Mouse (Mus musculus) heart, embryonic 16.5 days (tissue): ENCODE data around the gene Tssk4. TPM values are rescaled to one million over a fixed set of nuclear protein-coding genes. Genes with fewer than 3 reads are reported as not detected.

ENCODE experiments used
- ATAC-seq: fragments of 200-750 bp; cut with Nextera tagmentation; replicated peaks from 2 replicates; pipeline ENCODE4 v1.8.0; 2017; ENCODE audit warnings: moderate number of reproducible peaks; ENCODE audit not compliant: insufficient read depth, low FRiP score; ENCODE audit errors: extremely low read depth
- H3K27ac ChIP-seq: fragments of 300-500 bp; sonication (generic); 2 replicates; pipeline ENCODE4 v1.5.1; 2014; ENCODE audit warnings: mild to moderate bottlenecking, low read length, control low read depth, moderate library complexity
- H3K27me3 ChIP-seq: fragments of 300-500 bp; sonication (generic); 2 replicates; pipeline ENCODE4 v1.6.1; 2014; ENCODE audit warnings: low read length, mixed read lengths; ENCODE audit not compliant: control insufficient read depth, insufficient read depth
- H3K36me3 ChIP-seq: fragments of 300-500 bp; sonication (generic); 2 replicates; pipeline ENCODE4 v1.6.1; 2014; ENCODE audit not compliant: control insufficient read depth, insufficient read depth
- H3K4me1 ChIP-seq: fragments of 300-500 bp; sonication (generic); 2 replicates; pipeline ENCODE4 v1.6.1; 2014; ENCODE audit warnings: low read length, mixed read lengths; ENCODE audit not compliant: control insufficient read depth, insufficient read depth
- H3K4me2 ChIP-seq: fragments of 300-500 bp; sonication (generic); 2 replicates; pipeline ENCODE4 v1.6.1; 2014; ENCODE audit warnings: low read depth, mild to moderate bottlenecking, control low read depth, low read length
- H3K4me3 ChIP-seq: fragments of 300-500 bp; sonication (generic); 2 replicates; pipeline ENCODE4 v1.5.1; 2014; ENCODE audit warnings: mild to moderate bottlenecking, control low read depth, low read length
- H3K9ac ChIP-seq: fragments of 300-500 bp; sonication (generic); 2 replicates; pipeline ENCODE4 v1.6.1; 2014; ENCODE audit warnings: low read length, control low read depth
- H3K9me3 ChIP-seq: fragments of 300-500 bp; sonication (generic); replicated peaks from 2 replicates; pipeline ENCODE4 v1.6.1; 2016; ENCODE audit warnings: low read length; ENCODE audit not compliant: control insufficient read depth
- WGBS: fragments of 180-500 bp; shearing (Covaris S2); extraction: QIAGEN DNeasy Blood & Tissue Kit; methylation state at CpG from one replicate; pipeline ENCODE4 v1.1.7; 2014; 5-methylcytosine and 5-hydroxymethylcytosine counted together
- polyA plus RNA-seq: library from polyadenylated mRNA; unstranded; fragments of >200 nt; fragmentation: Nextera tagmentation; extraction: Ambion mirVana; gene quantifications from 2 replicates; pipeline ENCODE4 v1.2.1, GENCODE M21; 2015

Gene Tssk4
- polyA plus RNA-seq, 1 experiment from 2014 or later, result 0.22 TPM

DNA sequence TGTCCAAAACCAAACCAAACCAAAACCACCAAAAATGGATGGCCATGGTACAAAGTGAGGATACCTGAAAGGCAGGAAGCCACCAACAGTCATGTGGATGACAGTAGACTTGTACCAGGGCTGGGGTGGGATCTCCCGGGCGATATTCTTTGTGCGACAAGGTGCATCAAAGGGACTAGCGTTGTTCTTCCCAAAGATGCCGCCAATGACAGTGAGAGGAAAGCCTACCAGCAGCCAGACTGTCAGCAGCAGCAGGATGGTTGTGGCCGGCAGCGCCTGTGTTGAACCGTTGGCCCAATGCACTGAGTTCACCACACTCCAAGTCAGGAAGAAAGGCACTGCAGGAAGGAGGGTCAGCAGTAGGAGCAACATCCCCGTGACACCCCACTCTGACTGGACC is 12.2 kb upstream of the Tssk4 start, which contains the start of gene Gm49378:
Gm49378 (minus strand) TSS at position 101 of the 400 bp plus-strand sequence.
- Histone ChIP-seq H3K4me2 (no peak within 1 kb of the TSS), H3K27me3 (no peaks in the 10 kb centered on the region), H3K4me1 (peaks cover 17% of the 10 kb centered on the region), H3K27ac (no peak within 1 kb of the TSS), H3K9me3 (no peaks in the 10 kb centered on the region), H3K9ac (no peak within 1 kb of the TSS), H3K36me3 (peaks cover 58% of the 10 kb centered on the region), H3K4me3 (no peak within 1 kb of the TSS)
- no peak for ATAC-seq
- WGBS, result 91% methylated on average over 9 of the region's 9 CpGs

DNA sequence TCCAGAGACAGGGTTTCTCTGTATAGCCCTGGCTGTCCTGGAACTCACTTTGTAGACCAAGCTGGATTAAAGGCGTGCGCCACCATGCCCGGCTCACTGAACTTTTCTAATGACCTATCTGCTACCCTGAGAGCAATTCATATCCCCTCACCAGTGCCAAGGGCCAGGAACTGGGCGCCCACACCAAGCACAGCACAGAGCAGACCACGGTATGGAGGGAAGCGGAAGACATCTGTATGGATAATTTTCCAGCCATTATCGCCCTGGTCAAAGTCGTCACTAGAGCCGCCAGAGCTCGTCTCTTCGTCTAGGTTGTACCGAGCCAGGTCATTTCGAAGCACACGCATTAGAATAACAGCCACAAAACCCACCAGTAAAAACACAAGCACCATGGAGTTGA is 9.2 kb upstream of the Tssk4 start:
- H3K4me1 ChIP-seq, result peaks cover 23% of the 10 kb centered on the region
- WGBS, result 96% methylated on average over 14 of the region's 14 CpGs
- H3K9me3 ChIP-seq, result no peaks in the 10 kb centered on the region
- peaks cover 47% of the 10 kb centered on the region for H3K36me3 ChIP-seq
- no peak overlapping the region for H3K27ac ChIP-seq
- H3K4me2 ChIP-seq, result no peak overlapping the region
- no peak overlapping the region for H3K4me3 ChIP-seq
- H3K27me3 ChIP-seq, result no peaks in the 10 kb centered on the region
- H3K9ac ChIP-seq, result no peak overlapping the region
- no peak for ATAC-seq

GRCm38 (mm10) chr14:55641291-55641690 is 8.7 kb upstream of the Tssk4 start:
- Histone ChIP-seq H3K4me3 (no peak overlapping the region), H3K9ac (no peak overlapping the region), H3K4me1 (peaks cover 19% of the 10 kb centered on the region), H3K4me2 (no peak overlapping the region), H3K27ac (no peak overlapping the region), H3K36me3 (peaks cover 44% of the 10 kb centered on the region), H3K9me3 (no peaks in the 10 kb centered on the region), H3K27me3 (no peaks in the 10 kb centered on the region)
- no peak for ATAC-seq
- WGBS, result 93% methylated on average over 13 of the region's 13 CpGs

GRCm38 (mm10) chr14:55642679-55643059 is 7.3 kb upstream of the Tssk4 start:
- WGBS, result 17% methylated on average over 8 of the region's 8 CpGs
- H3K36me3 ChIP-seq, result peaks cover 34% of the 10 kb centered on the region
- H3K9me3 ChIP-seq, result no peaks in the 10 kb centered on the region
- peak overlapping the region; percentile 98 for H3K9ac ChIP-seq
- peak overlapping the region; percentile 82 for H3K4me2 ChIP-seq
- H3K4me3 ChIP-seq, result peak overlapping the region; percentile 96
- H3K27me3 ChIP-seq, result no peaks in the 10 kb centered on the region
- ATAC-seq, result peak; percentile 15
- peaks cover 19% of the 10 kb centered on the region for H3K4me1 ChIP-seq
- H3K27ac ChIP-seq, result peak overlapping the region; percentile 97

GRCm38 (mm10) chr14:55643060-55643907 is 6.7 kb upstream of the Tssk4 start, which contains the start of gene Tm9sf1:
TSS of gene Tm9sf1 (minus strand) at chr14:55643806.
- Histone ChIP-seq H3K36me3 (peaks cover 27% of the 10 kb centered on the region), H3K4me1 (peaks cover 19% of the 10 kb centered on the region), H3K9ac (peak within 1 kb of the TSS; percentile 98), H3K4me2 (peak within 1 kb of the TSS; percentile 82), H3K4me3 (peak within 1 kb of the TSS; percentile 96), H3K9me3 (no peaks in the 10 kb centered on the region), H3K27me3 (no peaks in the 10 kb centered on the region), H3K27ac (peak within 1 kb of the TSS; percentile 97)
- under 1% methylated on average over 88 of the region's 89 CpGs for WGBS
- ATAC-seq, result peak; percentile 84

GRCm38 (mm10) chr14:55644261-55644888 is 5.6 kb upstream of the Tssk4 start:
- Histone ChIP-seq H3K9me3 (no peaks in the 10 kb centered on the region), H3K4me1 (peaks cover 19% of the 10 kb centered on the region), H3K4me3 (peak overlapping the region; percentile 96), H3K9ac (peak overlapping the region; percentile 98), H3K27me3 (no peaks in the 10 kb centered on the region), H3K27ac (peak overlapping the region; percentile 97), H3K4me2 (peak overlapping the region; percentile 82), H3K36me3 (peaks cover 23% of the 10 kb centered on the region)
- 15% methylated on average over 17 of the region's 17 CpGs for WGBS
- ATAC-seq, result no peak

- H3K9me3 ChIP-seq, result no peaks in the 10 kb centered on the region
- H3K27ac ChIP-seq, result no peak overlapping the region
- WGBS, result 79% methylated on average over 7 of the region's 7 CpGs
- no peak for ATAC-seq
- H3K4me2 ChIP-seq, result no peak overlapping the region
- H3K27me3 ChIP-seq, result no peaks in the 10 kb centered on the region
- no peak overlapping the region for H3K9ac ChIP-seq
- no peaks in the 10 kb centered on the region for H3K36me3 ChIP-seq
- H3K4me1 ChIP-seq, result no peaks in the 10 kb centered on the region
- no peak overlapping the region for H3K4me3 ChIP-seq
Measured at GRCm38 (mm10) chr14:55651528-55651927, 1.5 kb downstream of the Tssk4 start.

GRCm38 (mm10) chr14:55656935-55657334 is 7.0 kb downstream of the Tssk4 start:
- no peaks in the 10 kb centered on the region for H3K9me3 ChIP-seq
- peaks cover 16% of the 10 kb centered on the region for H3K36me3 ChIP-seq
- H3K27ac ChIP-seq, result peak overlapping the region; percentile 89
- H3K27me3 ChIP-seq, result no peaks in the 10 kb centered on the region
- H3K9ac ChIP-seq, result no peak overlapping the region; the same call in 1 of the 2 replicates
- ATAC-seq, result peak; percentile 77
- peaks cover 27% of the 10 kb centered on the region for H3K4me1 ChIP-seq
- 52% methylated on average over 3 of the region's 3 CpGs for WGBS
- H3K4me2 ChIP-seq, result peak overlapping the region; percentile 13; the same call in 1 of the 2 replicates
- H3K4me3 ChIP-seq, result no peak overlapping the region

DNA sequence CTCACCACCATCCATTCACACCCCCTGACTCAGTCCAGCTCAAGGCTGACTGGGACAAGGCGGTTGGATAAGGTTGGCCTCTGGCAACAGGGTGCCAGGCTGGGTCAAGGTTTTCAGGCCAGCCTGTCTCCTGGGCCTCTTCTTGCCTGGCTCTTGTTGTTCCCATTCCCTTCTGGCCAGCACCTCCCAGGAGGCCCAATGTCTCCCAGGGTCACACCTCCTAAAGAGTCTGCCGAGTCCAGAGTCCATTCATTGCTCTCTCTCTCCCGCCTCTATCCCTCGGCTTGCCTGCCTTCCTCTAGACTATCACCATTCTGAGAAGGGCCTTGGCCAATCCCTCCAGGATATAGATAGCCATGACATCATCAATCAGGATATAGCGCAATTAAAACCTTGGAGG is 8.0 kb downstream of the Tssk4 start:
- H3K9me3 ChIP-seq, result no peaks in the 10 kb centered on the region
- no peak overlapping the region for H3K4me3 ChIP-seq
- peaks cover 21% of the 10 kb centered on the region for H3K36me3 ChIP-seq
- WGBS, result 78% methylated on average over 5 of the region's 5 CpGs
- H3K4me2 ChIP-seq, result no peak overlapping the region
- peaks cover 27% of the 10 kb centered on the region for H3K4me1 ChIP-seq
- H3K27ac ChIP-seq, result peak overlapping the region; percentile 89
- no peaks in the 10 kb centered on the region for H3K27me3 ChIP-seq
- H3K9ac ChIP-seq, result no peak overlapping the region
- ATAC-seq, result no peak
